Mouse (Mus musculus) B cell, adult 2 months (primary cell): ENCODE results near the gene Whamm.

Source experiments
- DNase-seq, 2 experiments: peaks; one replicate each; pipeline ENCODE4 v3.0.0; 2022

Gene Whamm

DNA sequence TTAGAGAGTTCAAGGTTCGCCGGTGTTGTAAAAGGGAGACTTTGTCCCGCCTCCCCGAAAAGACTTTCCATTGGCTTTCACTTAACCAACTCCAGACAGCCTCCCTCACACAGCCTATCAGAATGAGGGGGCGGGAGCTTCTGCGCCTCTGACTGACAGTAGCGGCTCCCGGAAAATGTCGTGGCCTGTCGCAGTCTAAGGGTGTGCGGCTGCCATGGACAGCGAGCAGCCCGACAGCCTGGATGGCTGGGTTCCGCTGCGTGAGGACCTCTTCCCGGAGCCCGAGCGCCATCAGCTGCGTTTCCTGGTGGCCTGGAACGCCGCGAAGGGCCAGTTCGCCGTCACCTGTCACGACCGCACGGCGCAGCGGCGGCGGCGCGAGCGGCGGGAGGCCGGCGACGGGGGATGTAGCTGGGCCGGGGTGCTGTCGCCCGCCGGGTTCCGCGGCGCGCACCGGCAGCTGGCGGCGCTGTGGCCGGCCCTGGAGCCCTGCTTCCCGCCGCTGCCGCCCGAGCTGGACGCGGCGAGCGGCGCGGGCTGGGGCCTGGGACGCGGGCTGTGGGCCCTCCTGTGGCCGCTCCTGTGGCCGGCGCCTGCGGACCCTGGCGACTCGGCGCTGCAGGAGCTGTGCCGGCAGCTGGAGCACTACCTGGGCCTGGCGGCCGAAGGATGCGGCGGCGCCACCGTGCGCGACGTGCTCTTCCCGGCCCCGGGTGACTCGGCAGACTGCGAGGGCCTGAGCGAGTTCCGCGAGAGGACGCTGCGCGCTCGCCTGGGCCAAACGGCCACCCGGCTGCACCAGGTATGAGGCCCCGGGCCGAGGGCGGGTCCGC, at the start of gene Whamm:
Whamm (plus strand) TSS at position 159 of the 833 bp plus-strand sequence.
- peak; percentile 89 for DNase-seq

DNA sequence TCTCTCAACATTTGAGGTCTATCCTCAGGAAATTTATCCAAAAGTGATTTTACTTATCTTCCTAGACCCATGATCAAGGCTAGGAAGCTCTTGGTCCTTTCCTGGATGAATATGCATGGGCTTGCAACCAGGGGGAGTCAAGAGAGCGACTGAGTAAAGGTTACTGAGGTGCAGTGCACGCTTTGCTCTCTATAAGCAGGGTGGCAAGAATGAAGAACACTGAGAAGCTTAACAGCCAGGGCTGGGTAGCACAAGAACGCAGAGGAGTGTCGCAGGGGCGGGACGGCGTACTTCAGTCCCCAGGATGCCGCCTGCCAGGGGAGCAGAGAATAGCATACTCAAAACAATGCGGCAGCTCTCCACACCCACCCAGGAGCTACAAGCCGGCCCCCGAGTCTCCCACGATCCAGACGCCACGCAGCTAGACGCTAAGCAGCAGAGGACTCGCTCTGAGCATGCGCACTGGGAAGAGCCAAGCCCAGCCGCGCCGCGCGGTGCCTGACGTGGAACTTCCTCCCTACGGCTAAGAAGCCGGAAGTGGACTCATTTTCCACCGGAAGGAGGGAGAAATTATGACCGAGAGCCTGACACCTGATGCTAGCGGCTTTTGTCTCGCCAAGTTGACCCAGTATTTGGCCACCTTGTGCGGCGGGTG, 47.9 kb upstream of the Whamm start:
- DNase-seq, result peak; percentile 82

DNA sequence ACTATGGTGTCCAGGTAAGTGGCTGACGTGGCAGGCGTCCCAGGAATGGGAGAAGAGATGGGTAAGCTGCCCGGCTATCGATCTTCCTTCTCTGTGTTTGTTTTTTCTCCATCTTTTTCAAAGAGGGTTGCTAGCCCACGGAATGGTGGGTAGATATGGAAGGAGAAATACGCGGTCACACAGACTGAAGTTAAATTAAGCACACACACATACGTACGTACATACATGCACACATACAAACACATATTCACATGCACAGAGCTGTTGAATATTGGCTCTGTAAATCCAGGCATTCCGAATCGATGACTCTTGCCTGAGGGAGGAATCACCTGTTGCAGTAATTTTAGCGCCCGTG, 47.4 kb upstream of the Whamm start:
- DNase-seq, result no peak

DNA sequence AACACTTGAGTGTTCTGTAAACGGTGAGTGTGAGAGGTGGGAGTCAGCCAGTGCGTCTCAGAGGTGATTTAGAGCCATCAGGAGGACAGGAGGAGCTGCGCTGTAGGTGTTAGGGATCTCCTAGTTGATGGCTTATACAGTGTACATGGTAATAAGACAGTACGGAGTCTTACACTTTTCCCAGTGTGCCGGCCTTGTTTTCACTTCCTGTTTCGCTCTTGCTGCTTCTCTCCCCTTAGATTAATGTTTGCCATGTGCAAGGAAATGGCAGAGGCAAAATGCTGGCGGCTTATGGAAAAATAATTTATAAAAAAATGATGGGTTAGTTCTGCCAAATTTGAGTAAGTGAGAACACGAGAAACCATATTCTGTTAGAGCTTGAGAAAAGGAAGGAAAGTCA, 42.1 kb upstream of the Whamm start:
- DNase-seq, result no peak

DNA sequence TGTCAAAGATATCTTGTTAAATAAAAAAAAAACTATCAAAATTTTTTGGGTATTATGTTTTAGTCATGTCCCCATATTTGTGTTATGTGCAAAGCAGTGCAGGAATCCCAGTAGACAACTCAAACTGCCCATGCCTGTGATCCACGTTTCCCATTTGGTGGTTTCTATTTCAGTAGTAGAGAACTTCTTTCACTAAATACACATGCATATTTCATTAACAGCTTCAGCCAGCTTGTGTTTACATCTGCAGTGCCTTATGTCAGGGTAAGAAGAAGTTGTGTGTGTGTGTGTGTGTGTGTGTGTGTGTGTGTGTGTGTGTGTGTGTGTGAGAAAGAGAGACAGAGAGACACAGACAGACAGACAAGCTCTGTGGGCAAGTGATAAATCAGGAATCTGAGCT, 39.6 kb upstream of the Whamm start:
- DNase-seq, result no peak

DNA sequence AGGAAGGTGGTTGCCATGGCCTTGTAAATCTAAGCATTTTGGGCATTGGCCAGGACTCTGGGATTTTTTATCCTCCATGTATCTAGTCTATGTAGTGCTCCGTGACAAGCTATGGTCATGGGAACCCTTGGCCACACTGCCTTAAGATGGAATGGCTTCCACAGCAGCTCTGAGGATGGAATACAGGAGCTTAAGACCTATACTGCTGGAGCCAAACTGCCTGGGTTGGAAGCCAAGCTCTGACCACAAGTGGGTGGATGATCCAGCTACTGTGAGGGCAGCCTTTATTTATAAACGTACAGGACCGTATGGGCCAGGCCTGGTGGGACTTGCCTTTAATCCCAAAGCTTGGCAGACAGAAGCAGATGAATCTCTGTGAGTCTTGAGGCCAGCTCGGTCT, 34.6 kb upstream of the Whamm start:
- DNase-seq, result no peak

DNA sequence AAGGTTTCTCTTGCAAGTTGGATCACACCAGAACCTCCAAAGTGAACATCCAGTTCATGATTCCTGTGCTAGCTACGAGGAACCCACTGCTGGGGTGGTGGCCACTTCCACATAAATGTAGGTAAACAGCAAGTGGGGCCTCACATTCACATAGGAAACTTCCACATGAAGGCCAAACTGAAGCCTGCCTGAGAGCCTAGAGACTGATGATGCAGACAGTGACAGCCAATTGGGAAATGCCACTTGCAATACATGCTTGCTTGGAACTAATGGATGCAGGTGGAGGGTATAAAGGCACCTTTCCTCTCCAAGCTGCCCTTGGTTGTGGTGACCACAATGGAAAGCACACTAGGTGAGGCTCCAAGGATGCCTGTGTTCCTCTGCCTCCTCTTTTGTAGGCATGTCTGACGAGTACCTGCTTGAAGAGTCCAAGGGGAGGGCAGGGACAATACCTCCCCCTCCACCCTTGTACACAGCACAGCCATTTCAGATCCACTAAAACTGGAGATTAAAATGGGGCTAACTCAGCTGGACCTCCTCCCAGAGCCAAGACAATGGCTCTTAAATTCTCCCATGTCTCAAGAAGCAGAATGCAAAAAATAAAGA, 32.9 kb upstream of the Whamm start:
- peak; percentile 11 to 31 for DNase-seq

DNA sequence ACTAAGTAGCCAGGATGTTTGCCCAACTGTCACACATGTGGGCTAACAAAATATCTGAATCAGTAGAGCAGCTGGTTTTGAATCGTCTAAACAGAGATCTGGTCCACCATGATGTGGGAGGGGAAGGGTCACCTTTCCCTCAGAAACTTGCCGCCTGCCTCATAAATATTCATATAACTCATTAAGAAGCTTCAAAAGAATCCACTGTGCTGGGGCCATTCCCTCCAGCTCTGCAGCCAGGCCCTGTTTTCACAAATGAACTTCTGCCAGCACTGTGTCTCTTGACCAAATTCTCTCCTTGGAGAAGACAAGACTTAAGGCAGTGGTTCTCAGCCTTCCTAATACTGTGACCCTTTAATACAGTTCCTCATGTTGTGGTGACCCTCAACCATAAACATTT, 31.5 kb upstream of the Whamm start:
- DNase-seq, result no peak

DNA sequence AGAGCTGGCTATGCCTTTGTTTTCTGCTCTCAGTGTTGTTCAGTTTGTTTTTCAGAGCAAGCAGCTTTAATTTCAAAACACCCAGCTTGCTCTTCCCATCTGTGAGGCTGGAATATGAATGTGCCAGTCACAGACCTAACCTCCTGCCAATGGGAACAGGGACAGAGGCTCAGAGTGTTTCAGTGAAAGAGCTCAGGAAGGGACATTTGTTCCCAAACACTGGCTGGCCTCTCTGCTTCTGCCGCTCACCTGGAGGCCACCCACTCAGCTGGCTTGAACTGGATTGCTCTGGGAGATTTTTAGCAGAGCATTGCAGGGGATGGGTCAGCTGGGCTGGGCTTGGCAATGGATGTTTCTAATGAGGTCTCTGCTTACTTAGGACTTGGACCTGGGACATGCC, 30.1 kb upstream of the Whamm start:
- DNase-seq, result no peak

DNA sequence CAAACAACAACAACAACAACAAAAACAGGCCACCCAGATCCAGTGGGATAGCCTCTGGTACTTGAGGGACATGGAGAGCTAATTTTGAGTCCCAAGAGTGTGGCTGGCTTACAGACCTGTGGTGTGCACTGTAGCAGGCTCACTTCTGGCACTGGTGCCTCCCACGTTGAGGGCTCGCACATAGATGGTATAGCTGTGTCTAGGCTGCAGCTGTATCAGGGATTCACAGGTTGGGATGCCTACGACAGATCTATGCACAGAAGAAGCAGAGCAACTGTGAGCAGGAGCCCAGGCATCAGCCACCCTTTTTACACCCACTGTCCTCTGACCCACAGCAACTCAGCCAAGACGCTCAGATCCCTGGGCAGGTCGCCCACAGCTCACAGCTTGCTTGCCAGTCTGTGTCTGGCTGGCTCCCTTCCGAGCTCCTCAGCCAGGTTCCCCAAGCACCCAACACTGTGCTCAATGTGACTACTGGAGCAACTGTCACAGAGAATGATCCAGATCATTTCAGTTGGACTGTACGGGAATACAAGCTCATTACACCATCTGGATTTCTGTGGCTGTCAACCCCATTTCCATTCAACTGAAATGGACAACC, 29.0 kb upstream of the Whamm start:
- no peak for DNase-seq

DNA sequence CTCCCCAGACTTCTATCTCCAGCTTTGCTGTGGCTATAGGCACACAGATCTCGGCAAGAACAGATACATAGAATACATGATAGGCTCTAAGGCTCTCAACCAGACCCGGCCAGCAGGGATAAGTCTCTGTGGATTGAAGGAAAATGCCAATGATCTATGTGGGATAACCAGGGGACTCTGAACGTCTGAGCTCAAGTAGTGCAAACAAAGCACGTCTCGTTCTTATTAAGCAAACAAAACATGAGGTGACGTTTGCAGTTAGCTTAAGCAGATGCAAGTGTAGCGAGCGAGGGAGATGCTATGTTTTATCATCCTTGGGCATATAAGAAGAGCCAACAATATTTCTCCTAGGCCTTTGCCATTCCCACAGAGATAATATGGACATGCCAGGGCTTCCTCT, 28.1 kb upstream of the Whamm start:
- no peak for DNase-seq

DNA sequence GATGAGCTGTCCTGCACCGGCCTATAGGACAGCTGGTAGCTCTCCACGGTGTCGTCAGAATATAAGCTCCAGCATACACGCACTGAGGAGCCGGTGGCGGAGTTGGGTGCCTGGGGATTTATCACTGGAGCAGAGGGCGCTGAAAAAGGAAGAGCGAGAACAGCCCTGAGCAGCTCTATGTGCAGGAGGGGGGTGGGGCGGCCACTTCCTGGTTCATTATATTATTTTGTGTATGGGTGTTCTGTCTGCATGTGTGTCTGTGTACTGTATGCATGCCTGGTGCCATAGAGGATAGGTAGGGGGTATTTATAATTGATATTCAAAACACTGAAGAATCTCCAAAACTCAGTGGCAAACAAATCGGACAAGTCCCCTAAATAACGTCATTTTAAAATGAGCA, 22.2 kb upstream of the Whamm start:
- no peak for DNase-seq

DNA sequence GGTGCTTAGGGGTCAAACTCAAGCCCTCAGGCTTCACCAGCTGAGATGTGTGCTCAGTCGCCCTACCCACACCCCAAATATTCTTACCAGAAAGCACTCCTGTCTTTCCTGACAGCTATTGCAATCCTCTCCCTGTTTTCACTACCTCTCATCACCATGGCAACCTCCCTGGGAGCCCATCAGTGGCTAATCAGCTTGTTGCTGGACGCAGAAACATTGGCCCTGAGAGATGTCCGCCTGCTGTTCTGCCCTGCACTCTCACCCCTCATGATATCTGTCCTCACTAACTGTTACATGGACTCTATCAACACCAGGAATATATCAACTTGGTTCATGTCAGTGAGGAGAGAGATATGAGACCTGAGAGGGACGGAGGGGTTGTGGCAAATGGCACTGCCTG, 17.5 kb upstream of the Whamm start:
- no peak for DNase-seq

DNA sequence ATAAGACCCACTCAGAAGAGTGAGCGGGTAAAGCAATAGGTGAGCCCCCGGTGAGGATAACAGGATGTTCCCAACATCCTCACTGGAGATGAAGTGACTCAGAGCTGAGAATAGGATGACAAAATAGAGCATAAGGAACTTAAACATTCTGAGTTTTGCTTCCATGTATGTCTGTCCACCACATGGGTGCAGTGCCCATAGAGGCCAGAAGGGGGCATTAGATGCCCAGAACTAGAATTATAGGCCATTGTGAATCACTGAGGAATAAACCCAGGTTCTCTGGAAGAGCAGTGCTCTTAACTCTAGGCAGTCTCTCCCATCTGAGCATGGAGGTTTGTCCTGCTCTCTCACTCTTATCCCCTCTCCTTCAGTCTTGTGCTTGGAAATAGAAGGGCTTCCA, 16.7 kb upstream of the Whamm start:
- peak; percentile 33 to 34 for DNase-seq

DNA sequence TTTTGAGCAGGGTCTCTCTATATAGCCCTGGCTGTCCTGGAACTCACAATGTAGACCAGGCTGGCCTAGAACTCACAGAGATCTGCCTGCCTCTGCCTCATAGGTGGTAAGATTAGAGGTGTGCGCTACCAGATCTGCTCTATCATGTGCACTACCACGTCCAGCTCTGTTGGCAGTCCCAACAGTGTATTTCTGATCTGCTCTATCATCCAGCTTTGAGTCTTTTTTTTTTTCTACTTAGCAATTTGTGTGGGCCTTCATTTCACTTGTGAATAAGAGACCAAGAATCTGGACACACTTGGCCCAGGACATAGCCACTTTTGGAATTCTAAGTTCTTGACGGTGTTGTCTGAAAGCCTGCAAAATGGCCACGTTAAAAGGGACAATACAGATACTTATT, 14.2 kb upstream of the Whamm start:
- no peak for DNase-seq

DNA sequence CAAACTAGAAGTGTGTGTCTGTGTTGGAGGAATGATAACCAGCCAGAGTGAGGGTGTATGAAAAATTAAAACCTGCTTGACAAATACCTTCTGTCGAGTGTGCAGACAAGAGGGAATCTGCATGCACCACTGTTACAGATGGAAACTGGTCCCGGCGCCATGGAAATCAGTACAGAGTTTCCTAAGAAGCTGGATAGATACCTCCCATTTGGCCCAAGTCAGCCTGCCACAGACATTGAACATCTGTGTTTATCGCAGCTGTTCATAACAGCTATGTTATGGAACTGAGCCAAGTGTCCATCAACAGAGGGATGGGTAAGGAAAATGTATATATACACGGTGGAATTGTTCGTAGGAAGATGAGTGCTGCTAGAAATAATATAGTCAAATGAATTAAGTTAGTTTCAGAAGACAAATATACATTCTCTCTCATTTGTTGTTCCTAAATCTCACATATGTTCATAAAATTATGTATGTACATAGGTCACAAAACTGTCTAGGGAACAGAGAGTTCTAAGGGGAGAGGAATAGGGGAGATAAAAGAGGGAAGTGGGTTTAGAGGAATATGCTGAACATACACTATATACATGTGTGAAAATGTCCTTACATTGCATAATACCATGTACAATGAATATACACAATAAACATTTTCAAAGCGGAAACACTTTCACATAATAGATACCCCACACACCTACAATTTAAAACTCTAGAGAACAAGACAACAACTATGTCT, 13.6 kb upstream of the Whamm start:
- no peak for DNase-seq

DNA sequence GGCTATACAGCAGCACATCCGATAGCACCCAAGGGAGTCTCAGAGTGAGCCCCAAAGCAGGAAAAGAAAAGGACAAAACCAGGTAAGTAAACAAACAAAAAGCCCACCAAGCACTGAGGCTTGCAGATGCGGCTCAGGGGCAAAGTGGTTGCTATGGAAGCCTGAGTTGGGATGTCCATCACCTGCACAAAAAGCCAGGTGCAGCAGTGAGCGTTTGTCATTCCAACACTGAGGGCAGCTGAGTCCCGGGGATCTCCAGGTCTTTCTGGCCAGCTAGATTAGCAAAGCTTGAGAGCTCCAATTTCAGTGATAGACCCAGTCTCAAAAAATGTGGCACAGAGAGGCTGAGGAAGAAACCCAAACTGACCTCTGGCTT, 13.1 kb upstream of the Whamm start:
- DNase-seq, result no peak

DNA sequence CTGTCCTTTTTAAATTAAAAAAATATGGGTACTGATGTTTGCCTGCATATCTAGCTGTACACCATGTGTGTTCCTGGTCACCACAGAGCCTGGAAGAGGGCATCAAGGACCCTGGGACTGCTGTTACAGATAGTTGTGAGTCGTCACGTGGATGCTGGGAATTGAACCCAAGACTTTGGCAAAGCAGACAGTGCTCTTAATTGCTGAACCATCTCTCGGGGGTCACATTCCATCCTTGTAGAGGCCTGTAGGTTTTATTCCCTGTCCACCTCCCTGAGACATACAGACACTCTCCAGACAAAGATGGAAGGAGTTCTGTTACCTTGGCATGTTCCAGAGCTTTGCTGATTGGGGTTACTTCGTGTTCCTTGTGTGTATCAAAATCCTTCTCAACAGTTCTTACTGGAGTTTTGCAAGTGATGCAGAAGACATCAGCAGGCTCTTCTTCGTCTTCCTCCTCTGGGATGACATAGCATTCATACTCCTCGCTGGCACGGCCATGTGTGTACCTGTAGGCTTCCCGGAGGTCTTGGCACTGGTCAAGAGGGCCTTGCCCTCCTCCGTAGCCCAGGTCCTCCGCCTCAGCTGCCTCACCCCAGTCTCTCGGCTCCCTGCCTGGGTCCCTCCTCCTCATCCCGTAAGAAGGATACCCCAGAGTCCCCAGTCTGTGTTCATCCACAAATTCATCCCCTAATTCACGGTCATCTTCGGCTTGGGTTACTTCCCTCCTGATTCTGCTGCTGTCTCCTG, 11.7 kb upstream of the Whamm start:
- DNase-seq, result no peak

DNA sequence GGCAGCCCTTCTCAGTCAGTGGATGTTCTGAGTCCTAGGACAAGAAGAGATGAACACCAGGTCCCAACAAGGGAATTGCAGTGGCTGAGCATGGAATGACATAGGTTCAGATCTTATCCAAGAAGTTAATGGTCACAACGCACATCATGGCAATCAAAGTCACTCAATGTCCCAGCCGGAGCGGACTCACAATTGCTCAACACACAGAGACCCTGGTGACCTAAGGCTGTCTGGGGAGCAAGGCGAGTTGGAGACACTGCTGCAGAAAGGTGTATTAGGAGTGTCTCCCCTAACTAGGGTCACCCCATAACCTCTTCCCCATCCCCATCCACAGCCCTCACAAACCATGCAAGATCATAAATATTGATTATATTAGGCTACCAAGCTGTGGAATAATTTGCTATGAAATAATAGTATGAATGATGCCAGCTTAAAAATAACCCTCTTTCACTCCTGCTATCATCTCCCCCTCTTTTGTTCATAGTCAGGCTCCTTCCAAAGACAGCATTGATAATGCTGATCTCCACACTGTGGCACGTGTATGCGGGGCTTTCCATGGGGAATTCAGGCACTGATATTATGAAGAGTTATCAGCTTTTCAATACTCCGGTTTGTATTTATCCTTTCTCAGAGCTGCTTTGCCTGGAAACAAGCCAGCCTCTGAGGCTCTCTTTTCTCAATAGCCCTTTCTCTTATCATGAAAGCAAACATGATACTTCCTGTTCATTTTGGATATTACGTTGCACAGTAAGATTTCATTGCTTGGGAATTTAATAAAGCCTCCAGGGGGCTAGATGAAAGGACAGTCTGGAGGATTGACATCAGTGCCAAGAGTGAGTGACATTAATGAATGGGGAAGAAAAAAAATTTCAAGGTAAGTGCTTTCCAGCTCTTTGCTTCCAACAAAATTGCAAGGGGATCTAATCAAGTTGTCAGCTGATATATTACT, 10.7 kb upstream of the Whamm start:
- DNase-seq, result no peak

DNA sequence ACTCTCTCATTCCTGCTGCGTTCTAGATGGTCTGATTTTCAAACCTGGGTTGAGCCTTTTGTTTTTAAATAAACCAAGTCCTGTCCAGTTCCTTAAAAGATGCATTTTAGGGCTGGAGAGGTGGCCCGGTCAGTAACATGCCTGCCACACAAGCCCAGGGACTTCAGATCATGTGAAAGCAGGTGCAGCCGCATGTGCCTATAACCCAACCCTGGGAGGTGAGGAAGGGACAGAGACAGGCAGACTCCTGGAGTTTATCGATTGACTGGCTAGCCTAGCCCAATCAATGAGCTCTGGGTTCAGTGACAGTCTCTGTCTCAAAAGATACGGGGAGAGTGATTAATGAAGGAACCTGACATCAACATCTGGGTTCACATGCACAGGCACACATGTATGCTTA, 9.9 kb upstream of the Whamm start:
- no peak for DNase-seq

DNA sequence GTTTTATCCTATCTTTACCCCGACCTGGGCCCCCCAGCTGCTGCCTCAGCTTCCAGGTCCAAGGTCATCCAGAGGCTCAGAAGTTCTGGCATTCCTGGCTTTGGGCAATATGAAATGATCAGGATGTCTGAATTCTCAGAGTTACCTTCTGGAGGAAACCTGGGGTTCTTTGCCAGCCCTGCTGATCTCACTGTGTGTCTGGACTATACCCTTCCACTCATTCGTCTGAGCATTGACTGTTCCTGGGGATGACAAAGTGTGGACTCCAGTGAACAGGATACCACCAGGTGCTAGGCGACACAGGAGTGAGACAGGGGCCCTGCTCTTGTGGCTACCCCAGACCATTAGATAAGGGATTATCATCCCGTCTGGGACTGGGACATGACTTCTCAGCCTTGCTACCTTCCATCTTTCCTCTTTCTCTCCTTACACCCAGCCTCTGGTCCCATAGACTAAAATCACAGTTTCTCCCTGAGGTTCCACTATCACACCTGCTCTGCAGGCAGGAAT, 7.5 kb upstream of the Whamm start:
- DNase-seq, result no peak
